In genomic region chr11:79710868-79711765, GRCm38 (mm10) we compare ENCODE assay signal across 7 mouse cellular contexts.
DNase-seq lines count a peak whose midpoint lies in the region; ATAC-seq lines count a peak whose summit lies in the region.

No protein-coding gene starts in this region.

- H3K36me3 ChIP-seq in limb, embryonic 13.5 days: no peaks in the 10 kb centered on the region
- H3K36me3 ChIP-seq in midbrain, embryonic 14.5 days (ENCODE audit: control insufficient read depth, insufficient read depth, low read length): no peaks in the 10 kb centered on the region

- WGBS in limb, embryonic 13.5 days: under 1% methylated on average over 106 of the region's 106 CpGs
- WGBS in midbrain, embryonic 14.5 days: under 1% methylated on average over 106 of the region's 106 CpGs

- no peaks in the 10 kb centered on the region for H3K9me3 ChIP-seq in limb, embryonic 13.5 days
- no peaks in the 10 kb centered on the region for H3K9me3 ChIP-seq in midbrain, embryonic 14.5 days (ENCODE audit: control insufficient read depth, low read length)

- no peak overlapping the region; the same call in 1 of the 2 replicates for H3K27ac ChIP-seq in limb, embryonic 13.5 days
- H3K27ac ChIP-seq in midbrain, embryonic 14.5 days (replicated peaks; ENCODE audit: low read depth, low read length): no peak overlapping the region

- peaks cover 53% of the 10 kb centered on the region for H3K27me3 ChIP-seq in limb, embryonic 13.5 days
- peaks cover 32% of the 10 kb centered on the region for H3K27me3 ChIP-seq in midbrain, embryonic 14.5 days (ENCODE audit: control insufficient read depth, insufficient read depth, low read length)

- peaks cover 30% of the 10 kb centered on the region for H3K4me1 ChIP-seq in limb, embryonic 13.5 days
- peaks cover 10% of the 10 kb centered on the region; the same call in 1 of the 2 replicates for H3K4me1 ChIP-seq in midbrain, embryonic 14.5 days (ENCODE audit: control insufficient read depth, insufficient read depth, low read length)

- peak; percentile 85 for ATAC-seq in limb, embryonic 13.5 days (ENCODE audit: low FRiP score, low read depth)
- peak; percentile 67 for ATAC-seq in midbrain, embryonic 14.5 days (ENCODE audit: low FRiP score, low TSS enrichment)

- H3K4me2 ChIP-seq in limb, embryonic 13.5 days (replicated peaks): peak overlapping the region; percentile 96
- H3K4me2 ChIP-seq in midbrain, embryonic 14.5 days (ENCODE audit: low read length): peak overlapping the region; percentile 81

- DNase-seq in adrenal gland, adult 18-20 months (ENCODE audit: low spot score in 2 of 2): peak; percentile 92
- DNase-seq in embryo, embryonic 10 days (ENCODE audit: low spot score): peak; percentile 78
- peak; percentile 99 for DNase-seq in heart, adult 11 months
- DNase-seq in kidney, adult 11 months: peak; percentile 85
- peak; percentile 88 for DNase-seq in midbrain, embryonic 14.5 days
- DNase-seq in spleen, adult 18-20 months: peak; percentile 65 to 81

- H3K4me3 ChIP-seq in limb, embryonic 13.5 days: peak overlapping the region; percentile 75
- H3K4me3 ChIP-seq in midbrain, embryonic 14.5 days (replicated peaks; ENCODE audit: low read depth, low read length): peak overlapping the region; percentile 57

- peak overlapping the region; percentile 81 for H3K9ac ChIP-seq in limb, embryonic 13.5 days
- peak overlapping the region; percentile 45 for H3K9ac ChIP-seq in midbrain, embryonic 14.5 days (replicated peaks; ENCODE audit: low read length)
